Mouse (Mus musculus) MEL (cell line): ENCODE measurements around the gene Bbs9. TPM values are rescaled to one million over a fixed set of nuclear protein-coding genes. Genes with fewer than 3 reads are reported as not detected.

ENCODE experiments used
- DNase-seq: peaks from one replicate; pipeline ENCODE4 v3.0.0; 2011; ENCODE audit warnings: low read depth, low spot score
- H3K27ac ChIP-seq: 2 replicates; pipeline ENCODE4 v1.5.1; 2012; ENCODE audit warnings: low read depth, mild to moderate bottlenecking, control low read depth, low read length, moderate library complexity; ENCODE audit not compliant: control insufficient read depth
- H3K27me3 ChIP-seq, 2 experiments: fragments of 150-350 bp in 1 of 2; sonication (generic) in 1 of 2; 2 replicates each; pipeline ENCODE4 v1.6.1; 2012; ENCODE audit warnings: low read length in 2 of 2, mild to moderate bottlenecking in 2 of 2, improper control_type of control experiment in 1 of 2, moderate library complexity in 1 of 2; ENCODE audit not compliant: insufficient read depth in 2 of 2, control insufficient read depth in 1 of 2
- H3K36me3 ChIP-seq, 2 experiments: 2 replicates each; pipeline ENCODE4 v1.6.1; 2012 to 2014; ENCODE audit warnings: low read length in 2 of 2, improper control_type of control experiment in 1 of 2, inconsistent platforms in 1 of 2, mild to moderate bottlenecking in 1 of 2; ENCODE audit not compliant: insufficient read depth in 2 of 2, control insufficient read depth in 1 of 2
- H3K4me1 ChIP-seq, 2 experiments: fragments of 150-350 bp in 1 of 2; sonication (generic) in 1 of 2; 2 replicates each; pipeline ENCODE4 v1.6.1; 2012; ENCODE audit warnings: low read length in 2 of 2, improper control_type of control experiment in 1 of 2, mild to moderate bottlenecking in 1 of 2; ENCODE audit not compliant: insufficient read depth in 2 of 2, control insufficient read depth in 1 of 2
- H3K4me3 ChIP-seq, 2 experiments: fragments of 150-350 bp in 1 of 2; sonication (generic) in 1 of 2; 2 replicates each; pipeline ENCODE4 v1.5.1; 2012; ENCODE audit warnings: low read depth in 2 of 2, low read length in 2 of 2, mild to moderate bottlenecking in 2 of 2, moderate library complexity in 2 of 2, control low read depth in 1 of 2, improper control_type of control experiment in 1 of 2; ENCODE audit not compliant: control insufficient read depth in 1 of 2, insufficient read depth in 1 of 2
- H3K79me2 ChIP-seq: 2 replicates; pipeline ENCODE4 v1.6.1; 2012; ENCODE audit warnings: mild to moderate bottlenecking, low read length, moderate library complexity; ENCODE audit not compliant: control insufficient read depth, poor library complexity, insufficient read depth
- H3K9ac ChIP-seq: 2 replicates; pipeline ENCODE4 v1.6.1; 2012; ENCODE audit warnings: low read depth, mild to moderate bottlenecking, control low read depth, low read length, moderate library complexity; ENCODE audit not compliant: control insufficient read depth, poor library complexity, severe bottlenecking
- H3K9me3 ChIP-seq: fragments of 150-350 bp; sonication (generic); replicated peaks from 2 replicates; pipeline ENCODE4 v1.6.1; 2012; ENCODE audit warnings: mild to moderate bottlenecking, low read length, improper control_type of control experiment, moderate library complexity; ENCODE audit not compliant: insufficient read depth
- BHLHE40 ChIP-seq: IDR thresholded peaks from 2 replicates; pipeline ENCODE4 v1.6.1; 2012; ENCODE audit warnings: low read depth, mild to moderate bottlenecking, inconsistent platforms, low read length, improper control_type of control experiment, borderline replicate concordance
- CHD1 ChIP-seq: IDR thresholded peaks from 2 replicates; pipeline ENCODE4 v1.6.1; 2012; ENCODE audit warnings: low read depth, mild to moderate bottlenecking, inconsistent platforms, low read length, improper control_type of control experiment
- CHD2 ChIP-seq: IDR thresholded peaks from 2 replicates; pipeline ENCODE4 v1.6.1; 2011; ENCODE audit warnings: low read length, improper control_type of control experiment
- CTCF ChIP-seq, 3 experiments: IDR thresholded peaks in 2 of 3; conservative IDR thresholded peaks in 1 of 3; 2 replicates each; pipeline ENCODE4 v1.5.1; 2011 to 2012; ENCODE audit warnings: low read length in 3 of 3, low read depth in 2 of 3, mild to moderate bottlenecking in 2 of 3, improper control_type of control experiment in 1 of 3, inconsistent platforms in 1 of 3, mixed read lengths in 1 of 3, moderate library complexity in 1 of 3; ENCODE audit not compliant: control insufficient read depth in 1 of 3, insufficient read depth in 1 of 3, poor library complexity in 1 of 3, severe bottlenecking in 1 of 3
- E2F4 ChIP-seq: IDR thresholded peaks from 2 replicates; pipeline ENCODE4 v1.6.1; 2011; ENCODE audit warnings: low read depth, low read length, improper control_type of control experiment, borderline replicate concordance
- ELF1 ChIP-seq: IDR thresholded peaks from 2 replicates; pipeline ENCODE4 v1.6.1; 2014; ENCODE audit warnings: low read depth, mild to moderate bottlenecking, inconsistent platforms, low read length, improper control_type of control experiment, moderate library complexity
- EP300 ChIP-seq, 2 experiments: IDR thresholded peaks; 2 replicates each; pipeline ENCODE4 v1.6.1; 2011; ENCODE audit warnings: improper control_type of control experiment in 2 of 2, low read length in 2 of 2, low read depth in 1 of 2, mild to moderate bottlenecking in 1 of 2
- ETS1 ChIP-seq: IDR thresholded peaks from 2 replicates; pipeline ENCODE4 v1.6.1; 2012; ENCODE audit warnings: low read depth, mild to moderate bottlenecking, inconsistent platforms, low read length, improper control_type of control experiment, moderate library complexity
- GABPA ChIP-seq: IDR thresholded peaks from 2 replicates; pipeline ENCODE4 v1.6.1; 2012; ENCODE audit warnings: low read depth, mild to moderate bottlenecking, inconsistent platforms, low read length, improper control_type of control experiment, moderate library complexity
- GATA1 ChIP-seq: IDR thresholded peaks from 2 replicates; pipeline ENCODE4 v1.6.1; 2011; ENCODE audit warnings: low read depth, low read length, improper control_type of control experiment
- HCFC1 ChIP-seq: IDR thresholded peaks from 2 replicates; pipeline ENCODE4 v1.6.1; 2012; ENCODE audit warnings: low read depth, mild to moderate bottlenecking, inconsistent platforms, low read length, improper control_type of control experiment, moderate library complexity
- JUND ChIP-seq: IDR thresholded peaks from 2 replicates; pipeline ENCODE4 v1.6.1; 2011; ENCODE audit warnings: low read depth, mild to moderate bottlenecking, improper control_type of control experiment, low read length
- KAT2A ChIP-seq: conservative IDR thresholded peaks from 2 replicates; pipeline ENCODE4 v1.6.1; 2012; ENCODE audit warnings: low read depth, low read length, improper control_type of control experiment, inconsistent platforms
- MAFK ChIP-seq: IDR thresholded peaks from 2 replicates; pipeline ENCODE4 v1.6.1; 2011; ENCODE audit warnings: low read depth, mild to moderate bottlenecking, low read length, improper control_type of control experiment, borderline replicate concordance
- MAX ChIP-seq: IDR thresholded peaks from 2 replicates; pipeline ENCODE4 v1.6.1; 2011; ENCODE audit warnings: low read length, improper control_type of control experiment
- MEF2A ChIP-seq: IDR thresholded peaks from 2 replicates; pipeline ENCODE4 v1.6.1; 2014; ENCODE audit warnings: low read depth, mild to moderate bottlenecking, inconsistent platforms, low read length, improper control_type of control experiment; ENCODE audit not compliant: poor library complexity, insufficient replicate concordance, severe bottlenecking; ENCODE audit errors: extremely low read depth
- MXI1 ChIP-seq: IDR thresholded peaks from 2 replicates; pipeline ENCODE4 v1.6.1; 2011; ENCODE audit warnings: mild to moderate bottlenecking, low read depth, low read length, improper control_type of control experiment
- MYB ChIP-seq: IDR thresholded peaks from 2 replicates; pipeline ENCODE4 v1.6.1; 2011; ENCODE audit warnings: mild to moderate bottlenecking, low read depth, low read length, improper control_type of control experiment
- MYC ChIP-seq: IDR thresholded peaks from 2 replicates; pipeline ENCODE4 v1.6.1; 2011; ENCODE audit warnings: low read depth, mild to moderate bottlenecking, low read length, improper control_type of control experiment, moderate library complexity
- NELFE ChIP-seq: IDR thresholded peaks from 2 replicates; pipeline ENCODE4 v1.6.1; 2011; ENCODE audit warnings: low read depth, low read length, improper control_type of control experiment
- POLR2A ChIP-seq, 2 experiments: IDR thresholded peaks; 2 replicates each; pipeline ENCODE4 v1.6.1; 2011 to 2012; ENCODE audit warnings: low read length in 2 of 2, mild to moderate bottlenecking in 2 of 2, control low read depth in 1 of 2, improper control_type of control experiment in 1 of 2, low read depth in 1 of 2, moderate library complexity in 1 of 2; ENCODE audit not compliant: control insufficient read depth in 1 of 2, insufficient read depth in 1 of 2, poor library complexity in 1 of 2
- POLR2AphosphoS2 ChIP-seq: IDR thresholded peaks from 2 replicates; pipeline ENCODE4 v1.6.1; 2011; ENCODE audit warnings: low read length, improper control_type of control experiment
- POLR2AphosphoS5 ChIP-seq: IDR thresholded peaks from 2 replicates; pipeline ENCODE4 v1.6.1; 2012; ENCODE audit warnings: low read depth, borderline replicate concordance, mild to moderate bottlenecking, inconsistent platforms, low read length, moderate library complexity, mixed read lengths
- RAD21 ChIP-seq: IDR thresholded peaks from 2 replicates; pipeline ENCODE4 v1.6.1; 2011; ENCODE audit warnings: mild to moderate bottlenecking, low read depth, low read length, improper control_type of control experiment
- RCOR1 ChIP-seq: IDR thresholded peaks from 2 replicates; pipeline ENCODE4 v1.6.1; 2012; ENCODE audit warnings: low read depth, mild to moderate bottlenecking, inconsistent platforms, low read length, improper control_type of control experiment
- SIN3A ChIP-seq: IDR thresholded peaks from 2 replicates; pipeline ENCODE4 v1.6.1; 2012; ENCODE audit warnings: low read length, improper control_type of control experiment, inconsistent platforms
- SMC3 ChIP-seq: IDR thresholded peaks from 2 replicates; pipeline ENCODE4 v1.6.1; 2011; ENCODE audit warnings: low read depth, low read length, improper control_type of control experiment
- TAL1 ChIP-seq: IDR thresholded peaks from 2 replicates; pipeline ENCODE4 v1.6.1; 2012; ENCODE audit warnings: mild to moderate bottlenecking, inconsistent platforms, low read length, moderate library complexity, mixed read lengths
- TBP ChIP-seq: IDR thresholded peaks from 2 replicates; pipeline ENCODE4 v1.8.0; 2011; ENCODE audit warnings: low read depth, low read length, improper control_type of control experiment
- TCF12 ChIP-seq: IDR thresholded peaks from 2 replicates; pipeline ENCODE4 v1.6.1; 2014; ENCODE audit warnings: low read depth, mild to moderate bottlenecking, inconsistent platforms, low read length, improper control_type of control experiment, moderate library complexity
- UBTF ChIP-seq: IDR thresholded peaks from 2 replicates; pipeline ENCODE4 v1.6.1; 2012; ENCODE audit warnings: low read depth, mild to moderate bottlenecking, inconsistent platforms, low read length, improper control_type of control experiment, moderate library complexity, borderline replicate concordance; ENCODE audit not compliant: insufficient read depth
- USF1 ChIP-seq: IDR thresholded peaks from 2 replicates; pipeline ENCODE4 v1.6.1; 2014; ENCODE audit warnings: low read depth, mild to moderate bottlenecking, inconsistent platforms, low read length, improper control_type of control experiment, moderate library complexity
- USF2 ChIP-seq, 2 experiments: IDR thresholded peaks; 2 replicates each; pipeline ENCODE4 v1.6.1; 2011 to 2012; ENCODE audit warnings: improper control_type of control experiment in 2 of 2, low read length in 2 of 2, borderline replicate concordance in 1 of 2, inconsistent platforms in 1 of 2, low read depth in 1 of 2, mild to moderate bottlenecking in 1 of 2; ENCODE audit not compliant: insufficient read depth in 1 of 2
- ZC3H11A ChIP-seq: IDR thresholded peaks from 2 replicates; pipeline ENCODE4 v1.6.1; 2012; ENCODE audit warnings: low read depth, mild to moderate bottlenecking, inconsistent platforms, low read length, improper control_type of control experiment
- ZKSCAN1 ChIP-seq: IDR thresholded peaks from 2 replicates; pipeline ENCODE4 v1.6.1; 2012; ENCODE audit warnings: low read depth, mild to moderate bottlenecking, inconsistent platforms, low read length, improper control_type of control experiment, moderate library complexity
- ZMIZ1 ChIP-seq: IDR thresholded peaks from 2 replicates; pipeline ENCODE4 v1.6.1; 2012; ENCODE audit warnings: low read depth, mild to moderate bottlenecking, inconsistent platforms, low read length, improper control_type of control experiment, moderate library complexity
- ZNF384 ChIP-seq: IDR thresholded peaks from 2 replicates; pipeline ENCODE4 v1.6.1; 2012; ENCODE audit warnings: low read depth, mild to moderate bottlenecking, inconsistent platforms, low read length, improper control_type of control experiment
- polyA plus RNA-seq, 2 experiments: library from polyadenylated mRNA; stranded (reverse) in 1 of 2; unstranded in 1 of 2; fragments of >175 nt in 1 of 2; fragments of >200 nt in 1 of 2; gene quantifications; 2 replicates each; pipeline versions ENCODE4 v1.2.1 to v1.2.4; 2012; ENCODE audit warnings: low replicate concordance in 2 of 2, low read depth in 1 of 2; ENCODE audit not compliant: insufficient read length in 2 of 2, insufficient read depth in 1 of 2, missing spikeins in 1 of 2
- total RNA-seq: library from RNA; depleted of rRNA; stranded (reverse); fragments of 300-350 nt; gene quantifications from 2 replicates; pipeline ENCODE4 v1.2.3, GENCODE M21; 2012

Gene Bbs9
- total and polyA plus RNA-seq, 3 experiments, result 18.5 to 19.5 TPM; not detected in 1

GRCm38 (mm10) chr9:22805981-22806380 is 330.5 kb downstream of the Bbs9 start:
- H3K4me1 ChIP-seq, result peaks cover 42 to 57% of the 10 kb centered on the region in 2 experiments
- peak; percentile 76 for DNase-seq
- no peak overlapping the region for H3K9ac ChIP-seq
- peak overlapping the region; percentile 46 for H3K27ac ChIP-seq
- H3K9me3 ChIP-seq, result no peaks in the 10 kb centered on the region
- no peaks in the 10 kb centered on the region for H3K79me2 ChIP-seq
- no peak overlapping the region for H3K4me3 ChIP-seq
- no peaks in the 10 kb centered on the region for H3K27me3 ChIP-seq
- peaks cover 0 to 59% of the 10 kb centered on the region in 2 experiments; a peak in 2 of 4 replicates for H3K36me3 ChIP-seq
- TF ChIP-seq POLR2A (IDR thresholded peaks at IDR 0.05; ENCODE audit: control insufficient read depth in 1 of 2, insufficient read depth in 1 of 2, low read depth in 1 of 2, low read length in 2 of 2, poor library complexity in 1 of 2), result no peak
- peak; percentile 91 for TF ChIP-seq USF1
- TF ChIP-seq GATA1, result peak; percentile 99
- TF ChIP-seq MXI1, result peak; percentile 84
- peak; percentile 51; the same call in 1 of the 2 replicates for TF ChIP-seq ZC3H11A
- TF ChIP-seq MAX, result peak; percentile 80
- peak; percentile 75; the same call in 1 of the 2 replicates for TF ChIP-seq MAFK
- peak; percentile 98 for TF ChIP-seq TCF12
- TF ChIP-seq JUND, result no peak
- no peak for TF ChIP-seq POLR2AphosphoS5
- TF ChIP-seq BHLHE40, result peak; percentile 98
- TF ChIP-seq RAD21, result no peak
- TF ChIP-seq SMC3, result no peak
- TF ChIP-seq MYC, result peak; percentile 79; the same call in 1 of the 2 replicates
- peak; percentile 96 for TF ChIP-seq ETS1
- no peak for TF ChIP-seq GABPA
- TF ChIP-seq ELF1, result 0 out of 2 replicates have a peak, but pooled peaks have one; percentile 36
- 0 out of 4 replicates have a peak, but pooled peaks of 1 of the 2 experiments have one; percentile 64 for TF ChIP-seq USF2 (IDR thresholded peaks at IDR 0.05; ENCODE audit: borderline replicate concordance in 1 of 2, insufficient read depth in 1 of 2, low read depth in 1 of 2, low read length in 2 of 2)
- TF ChIP-seq SIN3A, result peak; percentile 89
- TF ChIP-seq ZMIZ1, result no peak
- peak; percentile 67 for TF ChIP-seq TAL1
- peak; percentile 53 for TF ChIP-seq KAT2A
- TF ChIP-seq RCOR1, result peak; percentile 86
- no peak for TF ChIP-seq MYB
- TF ChIP-seq NELFE, result no peak
- TF ChIP-seq TBP, result no peak
- TF ChIP-seq E2F4, result no peak
- TF ChIP-seq ZKSCAN1, result no peak; the same call in 1 of the 2 replicates
- TF ChIP-seq CHD2, result no peak
- 0 out of 2 replicates have a peak, but pooled peaks have one; percentile 53 for TF ChIP-seq POLR2AphosphoS2
- TF ChIP-seq HCFC1, result peak; percentile 67; the same call in 1 of the 2 replicates
- TF ChIP-seq UBTF, result no peak
- peak; percentile 90; the same call in 1 of the 2 replicates for TF ChIP-seq MEF2A
- TF ChIP-seq CHD1, result no peak
- TF ChIP-seq EP300 (IDR thresholded peaks at IDR 0.05; ENCODE audit: low read depth in 1 of 2, low read length in 2 of 2), result peak; percentile 97 to 98
- no peak for TF ChIP-seq CTCF (IDR thresholded peaks at IDR 0.05 in 2 of 3, conservative IDR thresholded peaks at IDR 0.05 in 1 of 3; ENCODE audit: control insufficient read depth in 1 of 3, insufficient read depth in 1 of 3, low read depth in 2 of 3, low read length in 3 of 3, poor library complexity in 1 of 3, severe bottlenecking in 1 of 3)
- TF ChIP-seq ZNF384, result peak; percentile 17; the same call in 1 of the 2 replicates
